Mouse (Mus musculus): ENCODE measurements around the gene Necab2. TPM values are rescaled to one million over a fixed set of nuclear protein-coding genes. Genes with fewer than 3 reads are reported as not detected.
A peak's percentile ranks its signal among the peaks of the same experiment; 100 is the strongest.

Gene Necab2
- polyA plus RNA-seq, 1 experiment from 2014 or later: 45.7 TPM

DNA sequence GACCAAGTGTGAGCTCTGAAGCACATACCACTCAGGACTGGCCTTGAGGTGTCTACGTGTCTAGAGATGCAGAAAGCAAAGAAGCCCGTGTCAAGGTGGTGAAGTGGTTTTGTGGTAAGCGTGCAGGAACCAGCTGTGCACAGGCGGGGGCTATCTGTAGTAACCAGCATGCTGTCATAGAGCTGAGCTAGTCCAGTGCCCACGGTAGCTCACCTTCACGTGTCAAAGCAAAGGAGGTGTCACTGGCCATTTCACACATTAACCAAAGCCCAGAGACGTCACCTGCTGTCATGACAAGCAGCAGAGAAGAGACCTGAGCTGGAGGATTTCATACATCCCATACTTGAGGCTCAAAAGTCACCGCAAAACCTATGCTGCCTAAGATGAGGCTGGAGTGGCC lies 59.6 kb downstream of the Necab2 start:
- Histone ChIP-seq H3K27ac (replicated peaks; ENCODE audit: low read depth, low read length) (no peak overlapping the region; the same call in 1 of the 2 replicates), H3K36me3 (ENCODE audit: control insufficient read depth, insufficient read depth, low read length) (peaks cover 48% of the 10 kb centered on the region), H3K27me3 (ENCODE audit: control insufficient read depth, insufficient read depth, low read length) (no peaks in the 10 kb centered on the region), H3K4me3 (replicated peaks; ENCODE audit: low read depth, low read length) (no peak overlapping the region), H3K9ac (replicated peaks; ENCODE audit: low read length) (no peak overlapping the region), H3K9me3 (ENCODE audit: control insufficient read depth, low read length) (no peaks in the 10 kb centered on the region), H3K4me2 (ENCODE audit: low read length) (no peak overlapping the region), H3K4me1 (ENCODE audit: control insufficient read depth, insufficient read depth, low read length) (peaks cover 10% of the 10 kb centered on the region; the same call in 1 of the 2 replicates)
- 82% methylated on average over 8 of the region's 8 CpGs for WGBS
- no peak for ATAC-seq (ENCODE audit: low FRiP score, low TSS enrichment)
- DNase-seq: no peak

DNA sequence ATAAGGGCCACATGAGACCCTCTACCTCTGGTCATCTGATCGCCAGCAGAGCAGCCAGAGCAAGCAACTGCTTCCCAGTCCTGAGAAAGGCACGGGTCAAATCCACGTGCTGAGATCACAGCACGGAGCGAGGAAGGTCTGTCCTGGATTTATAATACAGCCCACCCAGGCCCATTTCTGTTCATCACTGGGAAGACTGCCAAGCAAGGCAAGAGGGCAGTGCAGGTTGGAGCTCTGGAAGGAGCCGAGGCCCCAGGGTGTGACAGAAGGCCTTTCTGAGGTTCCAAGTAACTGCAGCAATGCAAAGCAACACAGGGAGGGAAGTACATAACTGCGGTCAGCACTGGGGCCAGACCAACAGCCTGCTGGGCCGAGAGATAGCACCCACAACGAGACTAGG lies 64.0 kb downstream of the Necab2 start:
- Histone ChIP-seq H3K9me3 (ENCODE audit: control insufficient read depth, low read length) (no peaks in the 10 kb centered on the region), H3K27me3 (ENCODE audit: control insufficient read depth, insufficient read depth, low read length) (no peaks in the 10 kb centered on the region), H3K4me2 (ENCODE audit: low read length) (no peak overlapping the region), H3K9ac (replicated peaks; ENCODE audit: low read length) (no peak overlapping the region), H3K27ac (replicated peaks; ENCODE audit: low read depth, low read length) (no peak overlapping the region), H3K36me3 (ENCODE audit: control insufficient read depth, insufficient read depth, low read length) (peaks cover 90% of the 10 kb centered on the region), H3K4me3 (replicated peaks; ENCODE audit: low read depth, low read length) (no peak overlapping the region), H3K4me1 (ENCODE audit: control insufficient read depth, insufficient read depth, low read length) (peaks cover 3% of the 10 kb centered on the region; the same call in 1 of the 2 replicates)
- ATAC-seq (ENCODE audit: low FRiP score, low TSS enrichment) (no peak), DNase-seq (no peak)
- 88% methylated on average over 9 of the region's 9 CpGs for WGBS

DNA sequence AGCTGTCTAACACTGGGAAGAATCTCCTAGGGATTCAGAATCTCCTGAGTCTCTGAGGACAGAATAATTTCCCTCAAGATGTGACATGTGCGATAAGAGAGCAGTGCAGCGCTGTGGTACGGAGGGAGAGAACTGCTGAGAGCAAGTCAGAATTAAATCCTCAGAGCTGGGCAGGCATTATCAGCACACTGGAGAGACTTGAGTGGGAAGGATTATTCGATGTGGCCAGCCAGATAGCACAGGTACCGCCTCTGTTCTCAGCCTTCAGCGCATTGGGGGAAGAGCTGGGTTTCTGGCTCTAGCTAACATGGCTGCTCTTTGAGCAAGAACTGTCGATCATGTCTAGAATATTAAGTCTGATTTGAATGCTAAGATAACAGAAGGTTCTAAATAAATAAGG lies 65.2 kb downstream of the Necab2 start:
- Histone ChIP-seq H3K27ac (replicated peaks; ENCODE audit: low read depth, low read length) (peak overlapping the region; percentile 58), H3K36me3 (ENCODE audit: control insufficient read depth, insufficient read depth, low read length) (peaks cover 88% of the 10 kb centered on the region), H3K4me2 (ENCODE audit: low read length) (no peak overlapping the region), H3K4me1 (ENCODE audit: control insufficient read depth, insufficient read depth, low read length) (no peaks in the 10 kb centered on the region), H3K9me3 (ENCODE audit: control insufficient read depth, low read length) (no peaks in the 10 kb centered on the region), H3K9ac (replicated peaks; ENCODE audit: low read length) (no peak overlapping the region), H3K27me3 (ENCODE audit: control insufficient read depth, insufficient read depth, low read length) (no peaks in the 10 kb centered on the region), H3K4me3 (replicated peaks; ENCODE audit: low read depth, low read length) (no peak overlapping the region)
- no peak for ATAC-seq (ENCODE audit: low FRiP score, low TSS enrichment)
- peak; percentile 44 for DNase-seq
- 83% methylated on average over 7 of the region's 7 CpGs for WGBS

- Histone ChIP-seq H3K9ac (replicated peaks; ENCODE audit: low read length) (no peak overlapping the region), H3K9me3 (ENCODE audit: control insufficient read depth, low read length) (no peaks in the 10 kb centered on the region), H3K4me3 (replicated peaks; ENCODE audit: low read depth, low read length) (no peak overlapping the region), H3K27me3 (ENCODE audit: control insufficient read depth, insufficient read depth, low read length) (no peaks in the 10 kb centered on the region), H3K27ac (replicated peaks; ENCODE audit: low read depth, low read length) (no peak overlapping the region), H3K4me2 (ENCODE audit: low read length) (no peak overlapping the region), H3K36me3 (ENCODE audit: control insufficient read depth, insufficient read depth, low read length) (peaks cover 93% of the 10 kb centered on the region), H3K4me1 (ENCODE audit: control insufficient read depth, insufficient read depth, low read length) (no peaks in the 10 kb centered on the region)
- WGBS: 96% methylated on average over 4 of the region's 4 CpGs
- DNase-seq: no peak
- no peak for ATAC-seq (ENCODE audit: low FRiP score, low TSS enrichment)
These were observed 66.9 kb downstream of the Necab2 start for GRCm38 (mm10) chr8:119513405-119513804.

DNA sequence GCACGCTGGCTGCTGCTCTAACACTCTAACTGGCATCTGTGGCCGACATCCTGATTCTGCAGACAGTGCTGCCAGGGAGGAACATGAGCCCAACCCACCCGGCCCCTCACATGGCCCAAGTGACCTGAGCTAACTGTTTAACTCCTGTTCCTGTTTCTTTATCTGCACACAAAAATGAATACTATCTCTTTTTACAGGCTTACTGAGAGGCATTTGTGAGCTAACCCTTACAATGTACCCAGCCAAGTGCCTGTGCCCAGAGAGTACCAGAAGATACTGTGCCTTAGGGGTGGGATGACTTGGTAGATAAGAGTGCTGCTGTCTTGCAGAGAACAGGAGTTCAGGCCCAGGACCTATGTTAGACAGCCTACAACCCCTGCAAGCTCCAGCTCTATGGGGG lies 68.4 kb downstream of the Necab2 start:
- WGBS: 93% methylated on average over 3 of the region's 3 CpGs

DNA sequence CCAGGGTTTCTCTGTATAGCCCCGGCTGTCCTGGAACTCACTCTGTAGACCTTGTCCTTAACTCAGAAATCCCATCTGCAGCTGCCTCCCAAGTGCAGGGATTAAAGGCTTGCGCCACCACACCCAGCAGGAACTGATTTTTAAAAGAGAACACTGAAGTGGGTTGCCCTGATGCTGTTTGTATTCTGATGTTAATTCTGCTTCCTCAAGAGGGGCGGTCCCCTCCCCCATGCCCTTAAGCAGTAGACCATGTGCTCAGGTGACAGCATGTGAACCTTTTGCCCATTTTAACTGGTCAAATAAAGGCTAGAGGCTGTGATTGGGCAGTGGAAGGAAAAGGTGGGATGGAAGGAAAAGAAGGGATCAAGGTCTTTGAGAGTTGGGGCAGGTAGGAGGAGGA lies 69.2 kb downstream of the Necab2 start:
- Histone ChIP-seq H3K4me2 (ENCODE audit: low read length) (no peak overlapping the region), H3K4me1 (ENCODE audit: control insufficient read depth, insufficient read depth, low read length) (no peaks in the 10 kb centered on the region), H3K9ac (replicated peaks; ENCODE audit: low read length) (no peak overlapping the region), H3K36me3 (ENCODE audit: control insufficient read depth, insufficient read depth, low read length) (peaks cover 93% of the 10 kb centered on the region), H3K9me3 (ENCODE audit: control insufficient read depth, low read length) (no peaks in the 10 kb centered on the region), H3K4me3 (replicated peaks; ENCODE audit: low read depth, low read length) (no peak overlapping the region), H3K27ac (replicated peaks; ENCODE audit: low read depth, low read length) (no peak overlapping the region), H3K27me3 (ENCODE audit: control insufficient read depth, insufficient read depth, low read length) (no peaks in the 10 kb centered on the region)
- DNase-seq (no peak), ATAC-seq (ENCODE audit: low FRiP score, low TSS enrichment) (no peak)
- 41% methylated on average over 3 of the region's 3 CpGs for WGBS

More for the DNA sequence above, 68.4 kb downstream of the Necab2 start:
- DNase-seq (no peak), ATAC-seq (ENCODE audit: low FRiP score, low TSS enrichment) (no peak)
- H3K9me3 ChIP-seq (ENCODE audit: control insufficient read depth, low read length): no peaks in the 10 kb centered on the region
- H3K36me3 ChIP-seq (ENCODE audit: control insufficient read depth, insufficient read depth, low read length): peaks cover 93% of the 10 kb centered on the region
- H3K9ac ChIP-seq (replicated peaks; ENCODE audit: low read length): no peak overlapping the region
- no peaks in the 10 kb centered on the region for H3K27me3 ChIP-seq (ENCODE audit: control insufficient read depth, insufficient read depth, low read length)
- no peak overlapping the region for H3K4me2 ChIP-seq (ENCODE audit: low read length)
- 0 out of 2 replicates have a peak overlapping the region, but pooled peaks have one; percentile 5 for H3K27ac ChIP-seq (replicated peaks; ENCODE audit: low read depth, low read length)
- H3K4me3 ChIP-seq (replicated peaks; ENCODE audit: low read depth, low read length): no peak overlapping the region
- no peaks in the 10 kb centered on the region for H3K4me1 ChIP-seq (ENCODE audit: control insufficient read depth, insufficient read depth, low read length)

DNA sequence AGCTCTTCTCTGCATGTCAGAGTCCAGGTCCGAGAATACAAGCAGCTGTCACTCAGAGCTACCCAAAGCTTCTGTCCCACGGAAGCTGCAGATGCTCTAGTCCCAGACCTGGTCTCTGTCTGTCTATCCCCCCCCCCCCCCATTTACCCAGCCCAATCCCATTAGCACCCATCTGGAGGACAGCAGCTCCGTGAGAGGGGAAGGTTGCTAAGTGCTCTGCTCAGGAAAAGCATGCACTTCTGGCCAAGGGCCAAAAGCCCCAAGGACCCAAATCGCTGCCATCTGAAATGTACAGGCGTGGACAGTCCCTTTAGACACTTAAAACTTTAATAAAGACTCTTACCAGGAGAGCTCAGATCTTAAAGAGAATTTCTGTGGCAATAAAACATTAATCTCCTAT lies 70.2 kb downstream of the Necab2 start:
- Histone ChIP-seq H3K4me3 (replicated peaks; ENCODE audit: low read depth, low read length) (no peak overlapping the region), H3K4me2 (ENCODE audit: low read length) (no peak overlapping the region), H3K27me3 (ENCODE audit: control insufficient read depth, insufficient read depth, low read length) (no peaks in the 10 kb centered on the region), H3K27ac (replicated peaks; ENCODE audit: low read depth, low read length) (no peak overlapping the region), H3K9ac (replicated peaks; ENCODE audit: low read length) (no peak overlapping the region), H3K9me3 (ENCODE audit: control insufficient read depth, low read length) (no peaks in the 10 kb centered on the region), H3K36me3 (ENCODE audit: control insufficient read depth, insufficient read depth, low read length) (peaks cover 97% of the 10 kb centered on the region), H3K4me1 (ENCODE audit: control insufficient read depth, insufficient read depth, low read length) (no peaks in the 10 kb centered on the region)
- DNase-seq (peak; percentile 59), ATAC-seq (ENCODE audit: low FRiP score, low TSS enrichment) (no peak)
- 41% methylated on average over 5 of the region's 5 CpGs for WGBS

DNA sequence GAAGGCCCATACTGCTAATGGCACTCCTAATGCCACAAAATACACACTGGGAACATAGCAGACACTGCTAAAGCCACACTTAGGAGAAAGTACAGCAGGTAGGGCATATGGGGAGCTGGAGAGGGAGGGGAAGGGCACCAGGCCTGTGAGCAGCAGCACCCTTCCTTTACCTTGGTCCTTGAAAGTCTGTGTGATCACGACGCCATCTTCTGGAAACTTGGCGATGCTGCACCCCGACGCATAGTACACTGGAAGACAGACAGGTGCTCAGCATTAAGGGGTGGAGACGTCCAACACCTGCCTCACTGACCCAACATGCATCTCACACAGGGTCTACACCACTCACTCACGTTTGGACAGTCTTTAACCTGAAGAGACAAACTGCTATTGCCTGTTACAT lies 73.6 kb downstream of the Necab2 start:
- Histone ChIP-seq H3K9ac (replicated peaks; ENCODE audit: low read length) (no peak overlapping the region), H3K4me3 (replicated peaks; ENCODE audit: low read depth, low read length) (no peak overlapping the region), H3K27ac (replicated peaks; ENCODE audit: low read depth, low read length) (no peak overlapping the region), H3K9me3 (ENCODE audit: control insufficient read depth, low read length) (no peaks in the 10 kb centered on the region), H3K4me2 (ENCODE audit: low read length) (no peak overlapping the region), H3K4me1 (ENCODE audit: control insufficient read depth, insufficient read depth, low read length) (no peaks in the 10 kb centered on the region), H3K36me3 (ENCODE audit: control insufficient read depth, insufficient read depth, low read length) (peaks cover 93% of the 10 kb centered on the region), H3K27me3 (ENCODE audit: control insufficient read depth, insufficient read depth, low read length) (no peaks in the 10 kb centered on the region)
- 72% methylated on average over 7 of the region's 7 CpGs for WGBS
- DNase-seq (peak; percentile 53), ATAC-seq (ENCODE audit: low FRiP score, low TSS enrichment) (no peak)
